Mouse (Mus musculus): ENCODE measurements around the gene Wnt7b. TPM values are rescaled to one million over a fixed set of nuclear protein-coding genes. Genes with fewer than 3 reads are reported as not detected.
A peak's percentile ranks its signal among the peaks of the same experiment; 100 is the strongest.

The Wnt7b gene
- polyA plus RNA-seq, 1 experiment, result not detected

GRCm38 (mm10) chr15:85611701-85612520 is 29.6 kb upstream of the Wnt7b start:
- Histone ChIP-seq H3K4me1 (ENCODE audit: control insufficient read depth, insufficient read depth, low read length) (no peaks in the 10 kb centered on the region; the same call in 1 of the 2 replicates), H3K27ac (ENCODE audit: insufficient read depth, low read depth, low read length) (no peak overlapping the region), H3K4me3 (ENCODE audit: insufficient read depth, low read length) (no peak overlapping the region)
- no peak for TF ChIP-seq CTCF (IDR thresholded peaks at IDR 0.05; ENCODE audit: low read depth, low read length)
- TF ChIP-seq POLR2A (IDR thresholded peaks at IDR 0.05; ENCODE audit: borderline replicate concordance, low read depth, low read length), result no peak

- Histone ChIP-seq H3K4me3 (ENCODE audit: insufficient read depth, low read length) (no peak overlapping the region), H3K4me1 (ENCODE audit: control insufficient read depth, insufficient read depth, low read length) (no peaks in the 10 kb centered on the region; the same call in 1 of the 2 replicates), H3K27ac (ENCODE audit: insufficient read depth, low read depth, low read length) (no peak overlapping the region)
- TF ChIP-seq POLR2A (IDR thresholded peaks at IDR 0.05; ENCODE audit: borderline replicate concordance, low read depth, low read length) (no peak), CTCF (IDR thresholded peaks at IDR 0.05; ENCODE audit: low read depth, low read length) (peak; percentile 85)
Observed at GRCm38 (mm10) chr15:85610618-85611218, 28.4 kb upstream of the Wnt7b start.

- no peaks in the 10 kb centered on the region for H3K4me1 ChIP-seq (ENCODE audit: control insufficient read depth, insufficient read depth, low read length)
- H3K27ac ChIP-seq (ENCODE audit: insufficient read depth, low read depth, low read length), result no peak overlapping the region
- TF ChIP-seq CTCF (IDR thresholded peaks at IDR 0.05; ENCODE audit: low read depth, low read length), result no peak
- TF ChIP-seq POLR2A (IDR thresholded peaks at IDR 0.05; ENCODE audit: borderline replicate concordance, low read depth, low read length), result no peak
- H3K4me3 ChIP-seq (ENCODE audit: insufficient read depth, low read length), result no peak overlapping the region
Observed at GRCm38 (mm10) chr15:85610120-85610519, 27.8 kb upstream of the Wnt7b start.

GRCm38 (mm10) chr15:85609266-85610004 is 27.2 kb upstream of the Wnt7b start:
- Histone ChIP-seq H3K4me3 (ENCODE audit: insufficient read depth, low read length) (no peak overlapping the region), H3K27ac (ENCODE audit: insufficient read depth, low read depth, low read length) (no peak overlapping the region), H3K4me1 (ENCODE audit: control insufficient read depth, insufficient read depth, low read length) (no peaks in the 10 kb centered on the region)
- TF ChIP-seq POLR2A (IDR thresholded peaks at IDR 0.05; ENCODE audit: borderline replicate concordance, low read depth, low read length) (no peak), CTCF (IDR thresholded peaks at IDR 0.05; ENCODE audit: low read depth, low read length) (no peak)

GRCm38 (mm10) chr15:85605962-85606610 is 23.8 kb upstream of the Wnt7b start:
- no peak for TF ChIP-seq CTCF (IDR thresholded peaks at IDR 0.05; ENCODE audit: low read depth, low read length)
- TF ChIP-seq POLR2A (IDR thresholded peaks at IDR 0.05; ENCODE audit: borderline replicate concordance, low read depth, low read length), result no peak
- Histone ChIP-seq H3K4me1 (ENCODE audit: control insufficient read depth, insufficient read depth, low read length) (no peaks in the 10 kb centered on the region), H3K4me3 (ENCODE audit: insufficient read depth, low read length) (no peak overlapping the region), H3K27ac (ENCODE audit: insufficient read depth, low read depth, low read length) (no peak overlapping the region)

GRCm38 (mm10) chr15:85604938-85605337 is 22.7 kb upstream of the Wnt7b start:
- TF ChIP-seq POLR2A (IDR thresholded peaks at IDR 0.05; ENCODE audit: borderline replicate concordance, low read depth, low read length) (no peak), CTCF (IDR thresholded peaks at IDR 0.05; ENCODE audit: low read depth, low read length) (no peak)
- no peak overlapping the region for H3K4me3 ChIP-seq (ENCODE audit: insufficient read depth, low read length)
- H3K4me1 ChIP-seq (ENCODE audit: control insufficient read depth, insufficient read depth, low read length), result no peaks in the 10 kb centered on the region
- no peak overlapping the region for H3K27ac ChIP-seq (ENCODE audit: insufficient read depth, low read depth, low read length)

GRCm38 (mm10) chr15:85604507-85604906 is 22.2 kb upstream of the Wnt7b start:
- H3K4me1 ChIP-seq (ENCODE audit: control insufficient read depth, insufficient read depth, low read length), result no peaks in the 10 kb centered on the region
- no peak overlapping the region for H3K27ac ChIP-seq (ENCODE audit: insufficient read depth, low read depth, low read length)
- H3K4me3 ChIP-seq (ENCODE audit: insufficient read depth, low read length), result no peak overlapping the region
- TF ChIP-seq POLR2A (IDR thresholded peaks at IDR 0.05; ENCODE audit: borderline replicate concordance, low read depth, low read length) (no peak), CTCF (IDR thresholded peaks at IDR 0.05; ENCODE audit: low read depth, low read length) (no peak)

GRCm38 (mm10) chr15:85603422-85603821 is 21.1 kb upstream of the Wnt7b start:
- Histone ChIP-seq H3K4me3 (ENCODE audit: insufficient read depth, low read length) (no peak overlapping the region), H3K27ac (ENCODE audit: insufficient read depth, low read depth, low read length) (no peak overlapping the region), H3K4me1 (ENCODE audit: control insufficient read depth, insufficient read depth, low read length) (no peaks in the 10 kb centered on the region)
- TF ChIP-seq CTCF (IDR thresholded peaks at IDR 0.05; ENCODE audit: low read depth, low read length), result no peak
- TF ChIP-seq POLR2A (IDR thresholded peaks at IDR 0.05; ENCODE audit: borderline replicate concordance, low read depth, low read length), result no peak

GRCm38 (mm10) chr15:85602733-85603132 is 20.5 kb upstream of the Wnt7b start:
- no peak overlapping the region for H3K4me3 ChIP-seq (ENCODE audit: insufficient read depth, low read length)
- TF ChIP-seq CTCF (IDR thresholded peaks at IDR 0.05; ENCODE audit: low read depth, low read length) (no peak), POLR2A (IDR thresholded peaks at IDR 0.05; ENCODE audit: borderline replicate concordance, low read depth, low read length) (no peak)
- H3K27ac ChIP-seq (ENCODE audit: insufficient read depth, low read depth, low read length), result no peak overlapping the region
- no peaks in the 10 kb centered on the region for H3K4me1 ChIP-seq (ENCODE audit: control insufficient read depth, insufficient read depth, low read length)
